Mouse (Mus musculus) lung, embryonic 14.5 days (tissue): ENCODE measurements around the gene Zfp628. TPM values are rescaled to one million over a fixed set of nuclear protein-coding genes. Genes with fewer than 3 reads are reported as not detected.

Source experiments
- ATAC-seq: fragments of 200-750 bp; cut with Nextera tagmentation; 2 replicates; pipeline ENCODE4 v1.8.0; 2017; ENCODE audit warnings: mild to moderate bottlenecking, moderate TSS enrichment, moderate library complexity; ENCODE audit not compliant: insufficient read depth
- DNase-seq: peaks from one replicate; pipeline ENCODE4 v3.0.0-alpha.2; 2015
- H3K27ac ChIP-seq: fragments of 300-500 bp; sonication (generic); 2 replicates; pipeline ENCODE4 v1.5.1; 2014; ENCODE audit warnings: low read depth, mild to moderate bottlenecking, moderate library complexity
- H3K27me3 ChIP-seq: fragments of 300-500 bp; sonication (generic); 2 replicates; pipeline ENCODE4 v1.6.1; 2014; ENCODE audit warnings: low read length, control low read depth; ENCODE audit not compliant: insufficient read depth
- H3K36me3 ChIP-seq: fragments of 300-500 bp; sonication (generic); 2 replicates; pipeline ENCODE4 v1.6.1; 2014; ENCODE audit warnings: control low read depth; ENCODE audit not compliant: insufficient read depth
- H3K4me1 ChIP-seq: fragments of 300-500 bp; sonication (generic); 2 replicates; pipeline ENCODE4 v1.6.1; 2014; ENCODE audit warnings: antibody characterized with exemption, control low read depth; ENCODE audit not compliant: insufficient read depth
- H3K4me2 ChIP-seq: fragments of 300-500 bp; sonication (generic); 2 replicates; pipeline ENCODE4 v1.6.1; 2014; ENCODE audit warnings: mild to moderate bottlenecking
- H3K4me3 ChIP-seq: fragments of 300-500 bp; sonication (generic); 2 replicates; pipeline ENCODE4 v1.5.1; 2014; ENCODE audit warnings: low read depth, low read length
- H3K9ac ChIP-seq: fragments of 300-500 bp; sonication (generic); 2 replicates; pipeline ENCODE4 v1.6.1; 2014
- H3K9me3 ChIP-seq: fragments of 300-500 bp; sonication (generic); 2 replicates; pipeline ENCODE4 v1.6.1; 2016; ENCODE audit warnings: low read depth, low read length, control low read depth
- CTCF ChIP-seq: IDR thresholded peaks from 2 replicates; pipeline ENCODE4 v1.5.1; 2016; ENCODE audit warnings: antibody characterized with exemption, low read depth
- WGBS: fragments of 180-500 bp; shearing (Covaris S2); extraction: QIAGEN DNeasy Blood & Tissue Kit; methylation state at CpG from one replicate; pipeline ENCODE4 v1.1.7; 2014; 5-methylcytosine and 5-hydroxymethylcytosine counted together
- polyA plus RNA-seq: library from polyadenylated mRNA; unstranded; fragments of >200 nt; fragmentation: Nextera tagmentation; extraction: Ambion mirVana; gene quantifications from 2 replicates; pipeline ENCODE4 v1.2.1, GENCODE M21; 2014

Zfp628 gene
- 4.2 and 4.3 TPM in 2 replicates for polyA plus RNA-seq

- Histone ChIP-seq H3K4me2 (peak within 1 kb of the TSS; percentile 84), H3K4me1 (peaks cover 12% of the 10 kb centered on the region; the same call in 1 of the 2 replicates), H3K27ac (peak within 1 kb of the TSS; percentile 97), H3K9me3 (no peaks in the 10 kb centered on the region), H3K36me3 (peaks cover 24% of the 10 kb centered on the region), H3K4me3 (peak within 1 kb of the TSS; percentile 68), H3K27me3 (no peaks in the 10 kb centered on the region), H3K9ac (peak within 1 kb of the TSS; percentile 89)
- TF ChIP-seq CTCF, result no peak
- under 1% methylated on average over 56 of the region's 56 CpGs for WGBS
- DNase-seq (peak; percentile 99), ATAC-seq (peak; percentile 87)
Observed at GRCm38 (mm10) chr7:4915007-4915665, at the start of gene Zfp628. Zfp628 (plus strand) TSS chr7:4915217.

- Histone ChIP-seq H3K9ac (peak overlapping the region; percentile 66), H3K4me1 (0 out of 2 replicates have a peak, but pooled peaks cover 3% of the 10 kb centered on the region), H3K27me3 (no peaks in the 10 kb centered on the region), H3K9me3 (no peaks in the 10 kb centered on the region), H3K4me2 (peak overlapping the region; percentile 63), H3K4me3 (peak overlapping the region; percentile 51), H3K36me3 (no peaks in the 10 kb centered on the region), H3K27ac (peak overlapping the region; percentile 67; the same call in 1 of the 2 replicates)
- WGBS, result 4% methylated on average over 40 of the region's 40 CpGs
- ATAC-seq, result peak; percentile 100
- TF ChIP-seq CTCF, result no peak
- peak; percentile 99 for DNase-seq
Observed at GRCm38 (mm10) chr7:4865579-4866493, 49.2 kb upstream of the Zfp628 start.

- Histone ChIP-seq H3K36me3 (no peaks in the 10 kb centered on the region), H3K27me3 (no peaks in the 10 kb centered on the region), H3K27ac (peak overlapping the region; percentile 67; the same call in 1 of the 2 replicates), H3K4me3 (peak overlapping the region; percentile 51), H3K4me2 (peak overlapping the region; percentile 63), H3K9ac (peak overlapping the region; percentile 66), H3K9me3 (no peaks in the 10 kb centered on the region), H3K4me1 (0 out of 2 replicates have a peak, but pooled peaks cover 3% of the 10 kb centered on the region)
- DNase-seq, result no peak
- WGBS, result 41% methylated on average over 10 of the region's 10 CpGs
- TF ChIP-seq CTCF, result no peak
- ATAC-seq, result peak; percentile 1; the same call in 1 of the 2 replicates
Observed at GRCm38 (mm10) chr7:4866631-4867180, 48.3 kb upstream of the Zfp628 start.

- Histone ChIP-seq H3K4me2 (no peak within 1 kb of the TSS), H3K9ac (no peak within 1 kb of the TSS), H3K36me3 (no peaks in the 10 kb centered on the region), H3K27me3 (no peaks in the 10 kb centered on the region), H3K27ac (no peak within 1 kb of the TSS), H3K4me1 (0 out of 2 replicates have a peak, but pooled peaks cover 3% of the 10 kb centered on the region), H3K4me3 (no peak within 1 kb of the TSS), H3K9me3 (no peaks in the 10 kb centered on the region)
- DNase-seq (no peak), ATAC-seq (no peak)
- 45% methylated on average over 6 of the region's 6 CpGs for whole genome bisulfite sequencing
- no peak for TF ChIP-seq CTCF
Observed at GRCm38 (mm10) chr7:4870133-4870532, 44.9 kb upstream of the Zfp628 start, which contains the start of gene Isoc2b. Isoc2b (minus strand) TSS chr7:4870258.

- peak within 1 kb of the TSS; percentile 88 for H3K4me2 ChIP-seq
- no peaks in the 10 kb centered on the region for H3K27me3 ChIP-seq
- H3K4me3 ChIP-seq, result peak within 1 kb of the TSS; percentile 52
- H3K4me1 ChIP-seq, result no peaks in the 10 kb centered on the region
- H3K36me3 ChIP-seq, result no peaks in the 10 kb centered on the region
- ATAC-seq (peak; percentile 100), DNase-seq (peak; percentile 97)
- peak within 1 kb of the TSS; percentile 60 for H3K9ac ChIP-seq
- H3K27ac ChIP-seq, result no peak within 1 kb of the TSS
- 0% methylated on average over 22 of the region's 22 CpGs for WGBS
- no peaks in the 10 kb centered on the region for H3K9me3 ChIP-seq
- TF ChIP-seq CTCF, result no peak
Observed at GRCm38 (mm10) chr7:4876753-4877221, 38.2 kb upstream of the Zfp628 start, which contains the start of gene Isoc2a. Isoc2a (plus strand) TSS chr7:4877153.

- no peak for DNase-seq
- H3K9me3 ChIP-seq, result no peaks in the 10 kb centered on the region
- H3K4me1 ChIP-seq, result no peaks in the 10 kb centered on the region
- peak overlapping the region; percentile 88 for H3K4me2 ChIP-seq
- H3K9ac ChIP-seq, result peak overlapping the region; percentile 60
- peak; percentile 19; the same call in 1 of the 2 replicates for ATAC-seq
- no peaks in the 10 kb centered on the region for H3K27me3 ChIP-seq
- H3K4me3 ChIP-seq, result peak overlapping the region; percentile 52
- WGBS, result 10% methylated on average over 11 of the region's 11 CpGs
- no peaks in the 10 kb centered on the region for H3K36me3 ChIP-seq
- no peak for TF ChIP-seq CTCF
- H3K27ac ChIP-seq, result no peak overlapping the region
Observed at GRCm38 (mm10) chr7:4877226-4877625, 37.8 kb upstream of the Zfp628 start.
